Mouse (Mus musculus): ENCODE results near the gene Rsph6a. TPM values are rescaled to one million over a fixed set of nuclear protein-coding genes. Genes with fewer than 3 reads are reported as not detected.

Gene Rsph6a
- total and polyA plus RNA-seq, 2 experiments from 2014 or later, result 0.57 TPM; not detected in 1

- no peak for TF ChIP-seq CTCF (IDR thresholded peaks at IDR 0.05)
- Histone ChIP-seq H3K27ac (ENCODE audit: low read depth, low read length) (no peak overlapping the region), H3K27me3 (ENCODE audit: insufficient read depth, low read length) (no peaks in the 10 kb centered on the region), H3K36me3 (ENCODE audit: insufficient read depth, low read length) (no peaks in the 10 kb centered on the region), H3K4me3 (ENCODE audit: low read depth, low read length) (no peak overlapping the region), H3K4me2 (ENCODE audit: low read depth, low read length, poor library complexity, severe bottlenecking) (no peak overlapping the region), H3K9me3 (ENCODE audit: low read length) (no peaks in the 10 kb centered on the region), H3K4me1 (ENCODE audit: insufficient read depth, low read length) (no peaks in the 10 kb centered on the region), H3K9ac (replicated peaks; ENCODE audit: low read length, poor library complexity, severe bottlenecking) (no peak overlapping the region)
- no peak for ATAC-seq (ENCODE audit: low FRiP score)
- 90% methylated on average over 10 of the region's 10 CpGs for WGBS
- no peak for DNase-seq (ENCODE audit: low spot score)
These were observed 2.9 kb downstream of the Rsph6a start for GRCm38 (mm10) chr7:19057405-19057804.

DNA sequence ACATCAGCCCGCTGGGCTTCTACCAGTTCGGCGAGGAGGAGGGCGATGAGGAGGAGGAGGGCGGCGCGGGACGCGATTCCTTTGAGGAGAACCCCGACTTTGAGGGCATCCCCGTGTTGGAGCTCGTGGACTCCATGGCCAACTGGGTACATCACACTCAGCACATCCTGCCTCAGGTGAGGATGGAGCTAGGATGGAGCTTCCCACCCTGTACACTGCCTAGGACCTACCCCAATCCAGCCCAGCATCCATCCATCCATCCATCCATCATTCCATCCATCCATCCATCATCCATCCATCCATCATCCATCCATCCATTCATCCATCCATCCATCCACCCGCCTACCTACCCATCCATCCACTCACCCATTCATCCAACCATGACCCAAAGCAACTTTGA, 11.4 kb downstream of the Rsph6a start:
- Histone ChIP-seq H3K36me3 (ENCODE audit: insufficient read depth, low read length) (no peaks in the 10 kb centered on the region), H3K4me2 (ENCODE audit: low read depth, low read length, poor library complexity, severe bottlenecking) (peak overlapping the region; percentile 16), H3K4me1 (ENCODE audit: insufficient read depth, low read length) (no peaks in the 10 kb centered on the region), H3K4me3 (ENCODE audit: low read depth, low read length) (peak overlapping the region; percentile 12), H3K27ac (ENCODE audit: low read depth, low read length) (no peak overlapping the region), H3K9ac (replicated peaks; ENCODE audit: low read length, poor library complexity, severe bottlenecking) (no peak overlapping the region), H3K27me3 (ENCODE audit: insufficient read depth, low read length) (peaks cover 27% of the 10 kb centered on the region), H3K9me3 (ENCODE audit: low read length) (no peaks in the 10 kb centered on the region)
- WGBS, result 58% methylated on average over 13 of the region's 13 CpGs
- ATAC-seq (ENCODE audit: low FRiP score) (no peak), DNase-seq (ENCODE audit: low spot score) (no peak)
- TF ChIP-seq CTCF (IDR thresholded peaks at IDR 0.05), result no peak

DNA sequence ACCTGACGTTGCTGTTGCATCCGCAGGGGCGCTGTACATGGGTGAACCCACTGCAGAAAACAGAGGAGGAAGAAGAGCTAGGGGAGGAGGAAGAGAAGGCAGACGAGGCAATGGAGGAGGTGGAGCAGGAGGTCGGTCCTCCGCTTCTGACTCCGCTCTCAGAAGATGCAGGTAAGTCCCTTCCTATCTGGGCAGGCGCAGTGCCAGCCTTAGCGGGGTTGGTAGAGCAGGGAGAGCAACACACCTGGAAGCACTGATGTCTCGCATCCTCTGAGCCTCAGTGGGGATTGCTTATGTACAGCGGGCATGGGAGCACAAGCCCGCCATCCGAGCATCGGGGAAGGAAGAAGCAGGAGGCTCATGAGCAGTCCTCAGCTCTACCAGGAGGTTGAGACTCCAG, 12.6 kb downstream of the Rsph6a start:
- Histone ChIP-seq H3K27me3 (ENCODE audit: insufficient read depth, low read length) (peaks cover 27% of the 10 kb centered on the region), H3K9me3 (ENCODE audit: low read length) (no peaks in the 10 kb centered on the region), H3K4me2 (ENCODE audit: low read depth, low read length, poor library complexity, severe bottlenecking) (no peak overlapping the region), H3K27ac (ENCODE audit: low read depth, low read length) (no peak overlapping the region), H3K36me3 (ENCODE audit: insufficient read depth, low read length) (no peaks in the 10 kb centered on the region), H3K9ac (replicated peaks; ENCODE audit: low read length, poor library complexity, severe bottlenecking) (no peak overlapping the region), H3K4me1 (ENCODE audit: insufficient read depth, low read length) (no peaks in the 10 kb centered on the region), H3K4me3 (ENCODE audit: low read depth, low read length) (no peak overlapping the region)
- 56% methylated on average over 14 of the region's 14 CpGs for WGBS
- DNase-seq (ENCODE audit: low spot score) (no peak), ATAC-seq (ENCODE audit: low FRiP score) (no peak)
- TF ChIP-seq CTCF (IDR thresholded peaks at IDR 0.05), result no peak

DNA sequence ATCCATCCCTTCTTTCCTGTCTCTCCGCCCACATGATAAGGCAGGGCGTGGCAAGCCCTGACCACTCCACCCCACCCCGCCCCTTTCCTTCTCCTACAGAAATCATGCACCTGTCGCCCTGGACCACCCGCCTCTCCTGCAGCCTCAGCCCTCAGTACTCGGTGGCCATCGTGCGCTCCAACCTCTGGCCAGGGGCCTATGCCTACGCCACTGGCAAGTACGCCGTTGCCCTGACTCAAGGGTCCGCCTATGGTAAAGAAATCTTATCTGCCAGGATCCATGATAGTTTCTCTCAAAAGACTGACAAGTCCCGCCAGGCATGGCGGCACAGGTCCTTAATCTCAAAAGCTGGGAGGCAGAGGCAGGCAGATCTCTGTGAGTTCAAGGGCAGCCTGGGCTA, 13.4 kb downstream of the Rsph6a start:
- no peak overlapping the region for H3K27ac ChIP-seq (ENCODE audit: low read depth, low read length)
- TF ChIP-seq CTCF (IDR thresholded peaks at IDR 0.05), result no peak
- H3K27me3 ChIP-seq (ENCODE audit: insufficient read depth, low read length), result peaks cover 27% of the 10 kb centered on the region
- no peak for DNase-seq (ENCODE audit: low spot score)
- H3K4me3 ChIP-seq (ENCODE audit: low read depth, low read length), result no peak overlapping the region
- H3K36me3 ChIP-seq (ENCODE audit: insufficient read depth, low read length), result no peaks in the 10 kb centered on the region
- WGBS, result 72% methylated on average over 13 of the region's 14 CpGs
- no peak for ATAC-seq (ENCODE audit: low FRiP score)
- H3K4me2 ChIP-seq (ENCODE audit: low read depth, low read length, poor library complexity, severe bottlenecking), result no peak overlapping the region
- no peaks in the 10 kb centered on the region for H3K4me1 ChIP-seq (ENCODE audit: insufficient read depth, low read length)
- H3K9ac ChIP-seq (replicated peaks; ENCODE audit: low read length, poor library complexity, severe bottlenecking), result no peak overlapping the region
- H3K9me3 ChIP-seq (ENCODE audit: low read length), result no peaks in the 10 kb centered on the region

- peak; percentile 91 for TF ChIP-seq CTCF (IDR thresholded peaks at IDR 0.05)
These were observed 14.2 kb downstream of the Rsph6a start for GRCm38 (mm10) chr7:19068707-19069106.

DNA sequence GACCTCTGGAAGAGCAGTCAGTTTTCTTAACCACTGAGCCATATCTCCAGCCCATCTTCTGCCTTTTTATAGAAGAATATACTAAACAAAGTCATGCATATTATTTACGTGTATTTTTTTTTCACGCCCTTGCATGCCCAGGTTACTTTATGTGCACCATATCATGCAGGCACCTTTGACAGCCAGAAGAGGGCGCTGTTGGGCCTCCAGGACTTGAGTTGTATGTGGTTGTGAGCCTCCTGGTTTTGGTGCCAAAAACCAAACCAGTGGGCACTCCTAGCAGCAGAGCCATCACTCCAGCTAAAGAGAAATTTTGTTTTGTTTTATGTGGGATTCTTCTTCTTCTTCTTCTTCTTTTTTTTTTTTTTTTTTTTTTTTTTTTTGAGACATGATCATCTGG, 15.0 kb downstream of the Rsph6a start:
- Histone ChIP-seq H3K9ac (replicated peaks; ENCODE audit: low read length, poor library complexity, severe bottlenecking) (no peak overlapping the region), H3K9me3 (ENCODE audit: low read length) (no peaks in the 10 kb centered on the region), H3K27me3 (ENCODE audit: insufficient read depth, low read length) (peaks cover 25% of the 10 kb centered on the region), H3K27ac (ENCODE audit: low read depth, low read length) (no peak overlapping the region), H3K4me3 (ENCODE audit: low read depth, low read length) (no peak overlapping the region), H3K36me3 (ENCODE audit: insufficient read depth, low read length) (no peaks in the 10 kb centered on the region), H3K4me1 (ENCODE audit: insufficient read depth, low read length) (no peaks in the 10 kb centered on the region), H3K4me2 (ENCODE audit: low read depth, low read length, poor library complexity, severe bottlenecking) (no peak overlapping the region)
- 46% methylated on average over 3 of the region's 3 CpGs for WGBS
- TF ChIP-seq CTCF (IDR thresholded peaks at IDR 0.05), result peak; percentile 62
- ATAC-seq (ENCODE audit: low FRiP score) (no peak), DNase-seq (ENCODE audit: low spot score) (peak; percentile 33)

More at GRCm38 (mm10) chr7:19068707-19069106, 14.2 kb downstream of the Rsph6a start:
- DNase-seq (ENCODE audit: low spot score) (peak; percentile 76), ATAC-seq (ENCODE audit: low FRiP score) (no peak)
- Histone ChIP-seq H3K9ac (replicated peaks; ENCODE audit: low read length, poor library complexity, severe bottlenecking) (no peak overlapping the region), H3K27ac (ENCODE audit: low read depth, low read length) (no peak overlapping the region), H3K27me3 (ENCODE audit: insufficient read depth, low read length) (peaks cover 27% of the 10 kb centered on the region), H3K4me2 (ENCODE audit: low read depth, low read length, poor library complexity, severe bottlenecking) (no peak overlapping the region), H3K4me1 (ENCODE audit: insufficient read depth, low read length) (no peaks in the 10 kb centered on the region), H3K9me3 (ENCODE audit: low read length) (no peaks in the 10 kb centered on the region), H3K36me3 (ENCODE audit: insufficient read depth, low read length) (no peaks in the 10 kb centered on the region), H3K4me3 (ENCODE audit: low read depth, low read length) (no peak overlapping the region)
- WGBS, result 3% methylated on average over 2 of the region's 2 CpGs

Data from midbrain, postnatal 0 days (tissue).